Mouse (Mus musculus): ENCODE measurements around the gene Slc35c2.

- TF ChIP-seq CTCF (IDR thresholded peaks at IDR 0.05; ENCODE audit: borderline replicate concordance, insufficient read depth, low read length) (no peak), POLR2A (IDR thresholded peaks at IDR 0.05; ENCODE audit: low read depth, low read length) (no peak)
Measured at GRCm38 (mm10) chr2:165303354-165304012, 15.8 kb upstream of the Slc35c2 start.
